Mouse (Mus musculus): ENCODE measurements around the gene Crybg2.

DNA sequence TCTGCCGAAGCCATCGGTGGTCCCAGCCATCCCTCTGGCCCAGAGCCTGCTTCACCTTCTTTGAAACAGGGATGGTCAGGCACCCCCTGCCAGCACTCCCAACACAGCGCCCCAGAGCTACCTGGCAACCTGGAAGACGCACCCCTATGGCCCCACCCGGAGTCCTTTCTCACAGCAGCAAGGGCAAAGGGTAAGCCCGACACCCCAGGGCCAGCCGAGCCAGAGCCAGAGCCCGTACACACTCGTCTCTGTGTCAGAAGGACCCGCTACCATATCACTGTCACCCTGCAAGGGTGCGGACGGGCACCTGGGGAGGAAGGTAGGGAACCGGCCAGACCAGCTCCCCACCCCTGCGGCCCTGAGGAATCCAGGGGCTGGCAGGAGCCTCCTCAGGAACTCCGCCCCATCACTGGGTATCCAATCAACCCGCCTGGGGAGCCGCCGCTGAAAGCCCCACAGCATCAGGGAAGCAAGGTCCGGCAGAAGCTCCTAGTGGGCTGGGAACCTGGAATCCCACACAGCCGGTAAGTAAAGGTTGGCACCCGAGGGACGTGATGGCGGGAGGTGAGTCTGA is 4.9 kb downstream of the Crybg2 start:
- TF ChIP-seq POLR2A (IDR thresholded peaks at IDR 0.05; ENCODE audit: control insufficient read depth, extremely low read depth, insufficient read depth, low read length, poor library complexity) (no peak), CTCF (IDR thresholded peaks at IDR 0.05; ENCODE audit: borderline replicate concordance, control insufficient read depth, extremely low read depth, insufficient read depth, low read length, poor library complexity) (no peak)
